Mouse (Mus musculus) E14TG2a.4 (cell line): ENCODE results near the gene AC124108.1.
A peak's percentile ranks its signal among the peaks of the same experiment; 100 is the strongest.

Source experiments
- CTCF ChIP-seq: conservative IDR thresholded peaks from 2 replicates; pipeline ENCODE4 v1.5.1; 2014; ENCODE audit warnings: low read length
- NANOG ChIP-seq: IDR thresholded peaks from 2 replicates; pipeline ENCODE4 v1.6.1; 2014; ENCODE audit warnings: borderline replicate concordance, low read length, mixed read lengths

DNA sequence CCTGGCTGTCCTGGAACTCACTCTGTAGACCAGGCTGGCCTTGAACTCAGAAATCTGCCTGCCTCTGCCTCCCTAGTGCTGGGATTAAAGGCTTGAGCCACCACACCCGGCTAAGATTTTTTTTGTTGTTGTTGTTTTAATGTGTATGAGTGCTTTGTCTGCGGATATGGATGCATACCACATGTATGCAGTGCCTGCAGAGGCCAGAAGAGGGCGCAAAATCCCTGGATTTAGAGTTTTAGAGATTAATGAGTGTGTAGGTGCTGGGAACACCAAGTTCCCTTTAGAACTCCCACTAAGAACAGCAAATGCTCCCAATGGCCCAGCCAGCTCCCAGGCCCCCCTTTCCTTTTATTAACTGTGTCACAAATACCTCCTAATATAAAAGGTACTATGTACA, 25.4 kb upstream of the AC124108.1 start:
- TF ChIP-seq CTCF (peak; percentile 80), NANOG (no peak)
